Mouse (Mus musculus) brain, embryonic 14.5 days (tissue): ENCODE data around the gene Sbk3.

Experiments used
- CTCF ChIP-seq: fragments of 200-500 bp; IDR thresholded peaks from 2 replicates; pipeline ENCODE4 v1.5.1; 2012; ENCODE audit warnings: inconsistent platforms, mild to moderate bottlenecking, moderate library complexity, borderline replicate concordance; ENCODE audit not compliant: insufficient read depth, insufficient read length; ENCODE audit errors: extremely low read depth
- POLR2A ChIP-seq: fragments of 200-500 bp; IDR thresholded peaks from 2 replicates; pipeline ENCODE4 v1.6.1; 2012; ENCODE audit warnings: mild to moderate bottlenecking, inconsistent platforms, borderline replicate concordance; ENCODE audit not compliant: poor library complexity, insufficient read depth, insufficient read length, severe bottlenecking; ENCODE audit errors: extremely low read depth

DNA sequence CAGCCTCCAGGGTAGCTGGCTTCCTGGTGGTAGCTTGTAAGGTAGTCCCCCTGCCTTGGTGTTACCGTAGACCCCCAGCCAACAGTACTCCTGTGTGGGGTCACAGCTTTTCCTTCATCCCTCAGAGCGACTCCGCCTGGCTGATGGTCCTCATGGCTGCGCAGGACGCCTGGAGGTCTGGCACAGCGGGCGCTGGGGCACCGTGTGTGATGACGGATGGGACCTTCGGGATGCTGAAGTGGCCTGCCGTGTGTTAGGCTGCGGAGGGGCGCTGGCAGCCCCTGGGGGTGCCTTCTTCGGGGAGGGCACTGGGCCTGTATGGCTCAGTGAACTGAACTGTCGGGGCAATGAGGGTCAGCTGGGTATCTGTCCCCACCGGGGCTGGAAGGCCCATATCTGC lies 44.1 kb downstream of the Sbk3 start:
- TF ChIP-seq CTCF (no peak), POLR2A (no peak)
